Mouse (Mus musculus) limb, embryonic 10.5 days (tissue): ENCODE results near the gene Vapa. TPM values are rescaled to one million over a fixed set of nuclear protein-coding genes. Genes with fewer than 3 reads are reported as not detected.
"Not testable (repeated sequence)": the region's sequence is repeated elsewhere in the genome, so short reads cannot be mapped to it uniquely, and the experiment has no call there.

Experiments
- DNase-seq: peaks from one replicate; pipeline ENCODE4 v3.0.0-alpha.2; 2017; ENCODE audit warnings: low spot score
- H3K27ac ChIP-seq: fragments of 300-500 bp; sonication (generic); 2 replicates; pipeline ENCODE4 v1.5.1; 2016; ENCODE audit warnings: mild to moderate bottlenecking
- H3K27me3 ChIP-seq: fragments of 300-500 bp; sonication (generic); 2 replicates; pipeline ENCODE4 v1.6.1; 2016; ENCODE audit warnings: low read depth, mild to moderate bottlenecking; ENCODE audit not compliant: poor library complexity, severe bottlenecking
- H3K36me3 ChIP-seq: fragments of 300-500 bp; sonication (generic); 2 replicates; pipeline ENCODE4 v1.6.1; 2016; ENCODE audit warnings: mild to moderate bottlenecking, moderate library complexity
- H3K4me1 ChIP-seq: fragments of 300-500 bp; sonication (generic); 2 replicates; pipeline ENCODE4 v1.6.1; 2016
- H3K4me3 ChIP-seq: fragments of 300-500 bp; sonication (generic); 2 replicates; pipeline ENCODE4 v1.5.1; 2016; ENCODE audit warnings: mild to moderate bottlenecking, moderate library complexity
- H3K9me3 ChIP-seq: fragments of 300-500 bp; sonication (generic); replicated peaks from 2 replicates; pipeline ENCODE4 v1.6.1; 2016; ENCODE audit warnings: mild to moderate bottlenecking
- WGBS: fragments of 180-500 bp; shearing (Covaris S2); methylation state at CpG from one replicate; pipeline ENCODE4 v1.1.7; 2016; 5-methylcytosine and 5-hydroxymethylcytosine counted together
- polyA plus RNA-seq: library from polyadenylated mRNA; unstranded; fragments of >200 nt; fragmentation: Nextera tagmentation; extraction: Ambion mirVana; gene quantifications from 2 replicates; pipeline ENCODE4 v1.2.1, GENCODE M21; 2016

Gene Vapa
- polyA plus RNA-seq, 1 experiment from 2014 or later: 165 TPM

- H3K36me3 ChIP-seq: no peaks in the 10 kb centered on the region
- H3K4me3 ChIP-seq: no peak overlapping the region
- H3K9me3 ChIP-seq: no peaks in the 10 kb centered on the region
- H3K27me3 ChIP-seq: no peaks in the 10 kb centered on the region
- WGBS: 85% methylated on average over 12 of the region's 12 CpGs
- DNase-seq: no peak
- no peaks in the 10 kb centered on the region for H3K4me1 ChIP-seq
- H3K27ac ChIP-seq: no peak overlapping the region
Observed at GRCm38 (mm10) chr17:65552426-65552997, 60.8 kb downstream of the Vapa start.

DNA sequence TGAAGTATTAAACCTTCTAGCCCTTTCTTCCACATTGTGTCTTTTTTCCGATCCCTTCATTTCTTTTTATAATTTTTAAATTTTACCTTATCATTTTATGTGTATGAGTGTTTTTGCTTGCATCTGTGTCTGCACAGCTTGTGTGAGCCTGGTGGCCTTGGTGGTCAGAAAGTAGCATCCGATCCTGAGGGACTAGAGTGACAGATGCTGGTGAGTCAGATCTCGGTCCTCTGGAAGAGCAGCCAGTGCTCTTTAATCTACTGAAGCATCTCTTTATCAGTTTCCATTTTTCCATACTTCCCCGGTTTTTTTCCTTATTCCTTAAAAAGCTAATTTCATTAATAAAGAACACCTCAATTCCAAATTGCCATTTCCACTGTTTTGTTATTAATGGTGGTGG is 63.0 kb downstream of the Vapa start:
- no peak for DNase-seq
- H3K27ac ChIP-seq: no peak overlapping the region
- no peaks in the 10 kb centered on the region for H3K4me1 ChIP-seq
- H3K36me3 ChIP-seq: no peaks in the 10 kb centered on the region
- no peaks in the 10 kb centered on the region for H3K9me3 ChIP-seq
- H3K27me3 ChIP-seq: no peaks in the 10 kb centered on the region
- no peak overlapping the region for H3K4me3 ChIP-seq
- WGBS: 89% methylated on average over 4 of the region's 4 CpGs

GRCm38 (mm10) chr17:65548698-65549365 is 64.5 kb downstream of the Vapa start:
- no peaks in the 10 kb centered on the region for H3K27me3 ChIP-seq
- no peaks in the 10 kb centered on the region for H3K9me3 ChIP-seq
- H3K27ac ChIP-seq: no peak overlapping the region
- no peak overlapping the region for H3K4me3 ChIP-seq
- DNase-seq: no peak
- 83% methylated on average over 18 of the region's 18 CpGs for WGBS
- H3K4me1 ChIP-seq: no peaks in the 10 kb centered on the region
- H3K36me3 ChIP-seq: no peaks in the 10 kb centered on the region

DNA sequence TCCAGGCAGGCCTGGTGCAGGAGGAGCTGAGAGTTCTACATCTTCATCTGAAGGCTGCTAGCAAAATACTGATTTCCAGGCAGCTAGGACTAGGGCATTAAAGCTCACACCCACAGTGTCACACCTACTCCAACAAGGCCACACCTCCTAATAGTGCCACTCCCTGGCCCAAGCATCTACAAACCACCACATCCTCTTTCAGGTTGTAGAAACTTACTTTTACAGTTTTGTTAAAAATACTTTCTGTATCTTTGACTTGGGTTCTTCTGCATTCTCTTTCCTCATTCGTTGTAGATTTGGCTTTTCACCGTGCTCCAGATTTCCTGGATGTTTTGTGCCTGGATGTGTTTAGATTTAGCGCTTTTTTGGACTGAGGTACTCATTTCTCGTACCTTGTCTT is 67.1 kb downstream of the Vapa start:
- not testable (repeated sequence) for H3K36me3 ChIP-seq, H3K4me3 ChIP-seq, H3K27ac ChIP-seq, H3K9me3 ChIP-seq, DNase-seq, H3K27me3 ChIP-seq, H3K4me1 ChIP-seq
- 94% methylated on average over 4 of the region's 4 CpGs for WGBS

GRCm38 (mm10) chr17:65540441-65541272 is 72.7 kb downstream of the Vapa start, which contains the start of gene Tmem232:
Gene Tmem232, minus strand, starts transcription at chr17:65540782.
- Histone ChIP-seq H3K36me3 (no peaks in the 10 kb centered on the region), H3K27me3 (0 out of 2 replicates have a peak, but pooled peaks cover 3% of the 10 kb centered on the region), H3K9me3 (no peaks in the 10 kb centered on the region), H3K27ac (no peak within 1 kb of the TSS), H3K4me1 (no peaks in the 10 kb centered on the region), H3K4me3 (peak within 1 kb of the TSS; percentile 48)
- DNase-seq: peak; percentile 44
- 24% methylated on average over 26 of the region's 26 CpGs for WGBS

- Histone ChIP-seq H3K4me3 (no peak overlapping the region), H3K27me3 (0 out of 2 replicates have a peak, but pooled peaks cover 3% of the 10 kb centered on the region), H3K4me1 (no peaks in the 10 kb centered on the region), H3K27ac (no peak overlapping the region), H3K9me3 (no peaks in the 10 kb centered on the region), H3K36me3 (no peaks in the 10 kb centered on the region)
- DNase-seq: peak; percentile 55
- WGBS: 24% methylated on average over 3 of the region's 3 CpGs
Observed at GRCm38 (mm10) chr17:65536156-65536555, 77.2 kb downstream of the Vapa start.

DNA sequence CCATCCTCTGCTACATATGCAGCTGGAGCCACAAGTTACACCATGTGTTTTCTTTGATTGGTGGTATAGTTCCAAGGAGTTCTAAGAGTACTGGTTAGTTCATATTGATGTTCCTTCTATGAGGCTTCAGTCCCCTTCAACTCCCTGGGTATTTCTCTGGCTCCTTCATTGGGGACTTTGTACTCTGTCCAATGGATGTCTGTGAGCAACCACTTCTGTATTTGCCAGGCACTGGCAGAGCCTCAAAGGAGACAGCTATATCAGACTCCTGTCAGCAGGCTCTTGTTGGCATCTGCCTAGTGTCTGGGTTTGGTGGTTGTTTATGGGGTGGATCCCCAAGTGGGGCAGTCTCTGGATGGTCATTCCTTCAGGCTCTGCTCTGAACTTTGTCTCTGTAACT is 81.0 kb downstream of the Vapa start:
- H3K36me3 ChIP-seq, H3K27me3 ChIP-seq, DNase-seq, H3K27ac ChIP-seq, H3K4me1 ChIP-seq, H3K4me3 ChIP-seq, H3K9me3 ChIP-seq: not testable (repeated sequence)

Other genes starting within 250 kb of the Vapa start
- gene Tmem232, start 72.8 kb downstream of the Vapa start, polyA plus RNA-seq: 0.13 and 0.16 TPM in 2 replicates
- gene Txndc2, start 28.6 kb upstream of the Vapa start, polyA plus RNA-seq: not detected in 2 replicates
- gene Rab31, start 159.2 kb upstream of the Vapa start, polyA plus RNA-seq: 51.7 and 52.3 TPM in 2 replicates
- gene Ppp4r1, start 169.0 kb upstream of the Vapa start, polyA plus RNA-seq: 65.1 and 67.5 TPM in 2 replicates